Mouse (Mus musculus): ENCODE results near the gene Myh7b. TPM values are rescaled to one million over a fixed set of nuclear protein-coding genes. Genes with fewer than 3 reads are reported as not detected.

The Myh7b gene
- polyA plus RNA-seq, 1 experiment, result 1.0 TPM

GRCm38 (mm10) chr2:155583927-155584530, 27.0 kb upstream of the Myh7b start:
- peak; percentile 49 for DNase-seq
- H3K4me3 ChIP-seq (ENCODE audit: control insufficient read depth, insufficient read depth, low read length), result no peak overlapping the region
- no peaks in the 10 kb centered on the region for H3K27me3 ChIP-seq (ENCODE audit: control insufficient read depth, insufficient read depth, low read length)
- H3K27ac ChIP-seq (ENCODE audit: control insufficient read depth, insufficient read depth, low read length), result no peak overlapping the region
- H3K4me1 ChIP-seq (replicated peaks; ENCODE audit: control insufficient read depth, insufficient read depth, low read length), result no peaks in the 10 kb centered on the region
- WGBS, result 61% methylated on average over 5 of the region's 5 CpGs
- H3K36me3 ChIP-seq (ENCODE audit: control insufficient read depth, insufficient read depth, low read length), result no peaks in the 10 kb centered on the region
- TF ChIP-seq POLR2A (IDR thresholded peaks at IDR 0.05; ENCODE audit: control insufficient read depth, extremely low read depth, insufficient read depth, low read length, poor library complexity) (no peak), CTCF (IDR thresholded peaks at IDR 0.05; ENCODE audit: borderline replicate concordance, control insufficient read depth, extremely low read depth, insufficient read depth, low read length, poor library complexity) (no peak)

- DNase-seq, result no peak
- no peaks in the 10 kb centered on the region for H3K4me1 ChIP-seq (replicated peaks; ENCODE audit: control insufficient read depth, insufficient read depth, low read length)
- TF ChIP-seq CTCF (IDR thresholded peaks at IDR 0.05; ENCODE audit: borderline replicate concordance, control insufficient read depth, extremely low read depth, insufficient read depth, low read length, poor library complexity) (no peak), POLR2A (IDR thresholded peaks at IDR 0.05; ENCODE audit: control insufficient read depth, extremely low read depth, insufficient read depth, low read length, poor library complexity) (no peak)
- no peaks in the 10 kb centered on the region for H3K27me3 ChIP-seq (ENCODE audit: control insufficient read depth, insufficient read depth, low read length)
- H3K36me3 ChIP-seq (ENCODE audit: control insufficient read depth, insufficient read depth, low read length), result no peaks in the 10 kb centered on the region
- 95% methylated on average over 9 of the region's 9 CpGs for WGBS
- no peak overlapping the region for H3K4me3 ChIP-seq (ENCODE audit: control insufficient read depth, insufficient read depth, low read length)
- H3K27ac ChIP-seq (ENCODE audit: control insufficient read depth, insufficient read depth, low read length), result no peak overlapping the region
Measured at GRCm38 (mm10) chr2:155585082-155585481, 25.9 kb upstream of the Myh7b start.

GRCm38 (mm10) chr2:155585486-155585885, 25.5 kb upstream of the Myh7b start:
- Histone ChIP-seq H3K36me3 (ENCODE audit: control insufficient read depth, insufficient read depth, low read length) (no peaks in the 10 kb centered on the region), H3K27me3 (ENCODE audit: control insufficient read depth, insufficient read depth, low read length) (no peaks in the 10 kb centered on the region), H3K27ac (ENCODE audit: control insufficient read depth, insufficient read depth, low read length) (no peak overlapping the region), H3K4me3 (ENCODE audit: control insufficient read depth, insufficient read depth, low read length) (no peak overlapping the region), H3K4me1 (replicated peaks; ENCODE audit: control insufficient read depth, insufficient read depth, low read length) (no peaks in the 10 kb centered on the region)
- TF ChIP-seq POLR2A (IDR thresholded peaks at IDR 0.05; ENCODE audit: control insufficient read depth, extremely low read depth, insufficient read depth, low read length, poor library complexity) (no peak), CTCF (IDR thresholded peaks at IDR 0.05; ENCODE audit: borderline replicate concordance, control insufficient read depth, extremely low read depth, insufficient read depth, low read length, poor library complexity) (no peak)
- no peak for DNase-seq
- WGBS, result 78% methylated on average over 10 of the region's 10 CpGs

- Histone ChIP-seq H3K27ac (ENCODE audit: control insufficient read depth, insufficient read depth, low read length) (no peak overlapping the region), H3K27me3 (ENCODE audit: control insufficient read depth, insufficient read depth, low read length) (no peaks in the 10 kb centered on the region), H3K4me3 (ENCODE audit: control insufficient read depth, insufficient read depth, low read length) (no peak overlapping the region), H3K4me1 (replicated peaks; ENCODE audit: control insufficient read depth, insufficient read depth, low read length) (peaks cover 4% of the 10 kb centered on the region), H3K36me3 (ENCODE audit: control insufficient read depth, insufficient read depth, low read length) (no peaks in the 10 kb centered on the region)
- TF ChIP-seq CTCF (IDR thresholded peaks at IDR 0.05; ENCODE audit: borderline replicate concordance, control insufficient read depth, extremely low read depth, insufficient read depth, low read length, poor library complexity) (no peak), POLR2A (IDR thresholded peaks at IDR 0.05; ENCODE audit: control insufficient read depth, extremely low read depth, insufficient read depth, low read length, poor library complexity) (no peak)
- no peak for DNase-seq
- 92% methylated on average over 3 of the region's 3 CpGs for WGBS
Measured at GRCm38 (mm10) chr2:155588136-155588535, 22.9 kb upstream of the Myh7b start.

GRCm38 (mm10) chr2:155589521-155589920, 21.5 kb upstream of the Myh7b start:
- Histone ChIP-seq H3K27ac (ENCODE audit: control insufficient read depth, insufficient read depth, low read length) (no peak overlapping the region), H3K27me3 (ENCODE audit: control insufficient read depth, insufficient read depth, low read length) (no peaks in the 10 kb centered on the region), H3K36me3 (ENCODE audit: control insufficient read depth, insufficient read depth, low read length) (no peaks in the 10 kb centered on the region), H3K4me1 (replicated peaks; ENCODE audit: control insufficient read depth, insufficient read depth, low read length) (peaks cover 4% of the 10 kb centered on the region), H3K4me3 (ENCODE audit: control insufficient read depth, insufficient read depth, low read length) (no peak overlapping the region)
- 94% methylated on average over 6 of the region's 6 CpGs for WGBS
- DNase-seq, result no peak
- TF ChIP-seq CTCF (IDR thresholded peaks at IDR 0.05; ENCODE audit: borderline replicate concordance, control insufficient read depth, extremely low read depth, insufficient read depth, low read length, poor library complexity), result no peak
- TF ChIP-seq POLR2A (IDR thresholded peaks at IDR 0.05; ENCODE audit: control insufficient read depth, extremely low read depth, insufficient read depth, low read length, poor library complexity), result no peak

- no peak for TF ChIP-seq POLR2A (IDR thresholded peaks at IDR 0.05; ENCODE audit: control insufficient read depth, extremely low read depth, insufficient read depth, low read length, poor library complexity)
- no peak for TF ChIP-seq CTCF (IDR thresholded peaks at IDR 0.05; ENCODE audit: borderline replicate concordance, control insufficient read depth, extremely low read depth, insufficient read depth, low read length, poor library complexity)
- no peaks in the 10 kb centered on the region for H3K27me3 ChIP-seq (ENCODE audit: control insufficient read depth, insufficient read depth, low read length)
- H3K4me1 ChIP-seq (replicated peaks; ENCODE audit: control insufficient read depth, insufficient read depth, low read length), result peaks cover 4% of the 10 kb centered on the region
- 97% methylated on average over 2 of the region's 2 CpGs for WGBS
- H3K36me3 ChIP-seq (ENCODE audit: control insufficient read depth, insufficient read depth, low read length), result no peaks in the 10 kb centered on the region
- H3K27ac ChIP-seq (ENCODE audit: control insufficient read depth, insufficient read depth, low read length), result no peak overlapping the region
- H3K4me3 ChIP-seq (ENCODE audit: control insufficient read depth, insufficient read depth, low read length), result no peak overlapping the region
- no peak for DNase-seq
Measured at GRCm38 (mm10) chr2:155590876-155591275, 20.1 kb upstream of the Myh7b start.

GRCm38 (mm10) chr2:155591676-155592075, 19.3 kb upstream of the Myh7b start:
- Histone ChIP-seq H3K27me3 (ENCODE audit: control insufficient read depth, insufficient read depth, low read length) (no peaks in the 10 kb centered on the region), H3K4me3 (ENCODE audit: control insufficient read depth, insufficient read depth, low read length) (peak overlapping the region; percentile 77), H3K36me3 (ENCODE audit: control insufficient read depth, insufficient read depth, low read length) (no peaks in the 10 kb centered on the region), H3K4me1 (replicated peaks; ENCODE audit: control insufficient read depth, insufficient read depth, low read length) (peaks cover 4% of the 10 kb centered on the region), H3K27ac (ENCODE audit: control insufficient read depth, insufficient read depth, low read length) (no peak overlapping the region)
- DNase-seq, result no peak
- WGBS, result 26% methylated on average over 6 of the region's 6 CpGs
- TF ChIP-seq CTCF (IDR thresholded peaks at IDR 0.05; ENCODE audit: borderline replicate concordance, control insufficient read depth, extremely low read depth, insufficient read depth, low read length, poor library complexity) (no peak), POLR2A (IDR thresholded peaks at IDR 0.05; ENCODE audit: control insufficient read depth, extremely low read depth, insufficient read depth, low read length, poor library complexity) (no peak)
